Mouse (Mus musculus) thymus, postnatal 14 days (tissue): ENCODE results near the gene Chchd3.

ENCODE experiments used
- DNase-seq: peaks from one replicate; pipeline ENCODE4 v3.0.0; 2021

Gene Chchd3

GRCm38 (mm10) chr6:32931106-32931770 lies 128.8 kb downstream of the Chchd3 start:
- no peak for DNase-seq

- DNase-seq = no peak
These were observed 137.7 kb downstream of the Chchd3 start for GRCm38 (mm10) chr6:32922391-32922790.

GRCm38 (mm10) chr6:32920091-32920490 lies 140.0 kb downstream of the Chchd3 start:
- no peak for DNase-seq

- no peak for DNase-seq
These were observed 149.4 kb downstream of the Chchd3 start for GRCm38 (mm10) chr6:32910692-32911091.

GRCm38 (mm10) chr6:32899061-32899460 lies 161.0 kb downstream of the Chchd3 start:
- DNase-seq = no peak

- no peak for DNase-seq
These were observed 166.0 kb downstream of the Chchd3 start for GRCm38 (mm10) chr6:32894100-32894499.

- DNase-seq = no peak
These were observed 169.3 kb downstream of the Chchd3 start for GRCm38 (mm10) chr6:32890726-32891125.

- DNase-seq = no peak
These were observed 171.0 kb downstream of the Chchd3 start for GRCm38 (mm10) chr6:32888894-32889529.

- DNase-seq = no peak
These were observed 181.5 kb downstream of the Chchd3 start for GRCm38 (mm10) chr6:32878586-32878985.

GRCm38 (mm10) chr6:32874176-32874575 lies 185.9 kb downstream of the Chchd3 start:
- no peak for DNase-seq

- DNase-seq = no peak
These were observed 187.3 kb downstream of the Chchd3 start for GRCm38 (mm10) chr6:32872805-32873204.

GRCm38 (mm10) chr6:32850960-32851359 lies 209.1 kb downstream of the Chchd3 start:
- DNase-seq = no peak

GRCm38 (mm10) chr6:32848974-32849373 lies 211.1 kb downstream of the Chchd3 start:
- no peak for DNase-seq

- no peak for DNase-seq
These were observed 214.6 kb downstream of the Chchd3 start for GRCm38 (mm10) chr6:32845463-32845862.

GRCm38 (mm10) chr6:32837939-32838301 lies 222.1 kb downstream of the Chchd3 start:
- no peak for DNase-seq

- DNase-seq = no peak
These were observed 222.7 kb downstream of the Chchd3 start for GRCm38 (mm10) chr6:32837165-32837938.

GRCm38 (mm10) chr6:32823856-32824620 lies 236.0 kb downstream of the Chchd3 start:
- DNase-seq = no peak

GRCm38 (mm10) chr6:32818961-32819360 lies 241.1 kb downstream of the Chchd3 start:
- no peak for DNase-seq

GRCm38 (mm10) chr6:32808796-32809195 lies 251.3 kb downstream of the Chchd3 start:
- DNase-seq = no peak

- no peak for DNase-seq
These were observed 252.3 kb downstream of the Chchd3 start for GRCm38 (mm10) chr6:32807771-32808170.

GRCm38 (mm10) chr6:32803646-32804045 lies 256.4 kb downstream of the Chchd3 start:
- no peak for DNase-seq

GRCm38 (mm10) chr6:32801776-32802175 lies 258.3 kb downstream of the Chchd3 start:
- no peak for DNase-seq

- no peak for DNase-seq
These were observed 262.5 kb downstream of the Chchd3 start for GRCm38 (mm10) chr6:32797525-32797924.
